Mouse (Mus musculus) megakaryocyte, embryonic 14.5 days (primary cell): Measurements from ENCODE around the gene Nt5c1a.

Experiments used
- FLI1 ChIP-seq: IDR thresholded peaks from 2 replicates; pipeline ENCODE4 v1.6.1; 2012; ENCODE audit warnings: low read length, inconsistent platforms, mixed read lengths
- GATA1 ChIP-seq: IDR thresholded peaks from 3 replicates; pipeline ENCODE4 v1.6.1; 2012; ENCODE audit warnings: mixed read lengths, low read length, inconsistent platforms, borderline replicate concordance

DNA sequence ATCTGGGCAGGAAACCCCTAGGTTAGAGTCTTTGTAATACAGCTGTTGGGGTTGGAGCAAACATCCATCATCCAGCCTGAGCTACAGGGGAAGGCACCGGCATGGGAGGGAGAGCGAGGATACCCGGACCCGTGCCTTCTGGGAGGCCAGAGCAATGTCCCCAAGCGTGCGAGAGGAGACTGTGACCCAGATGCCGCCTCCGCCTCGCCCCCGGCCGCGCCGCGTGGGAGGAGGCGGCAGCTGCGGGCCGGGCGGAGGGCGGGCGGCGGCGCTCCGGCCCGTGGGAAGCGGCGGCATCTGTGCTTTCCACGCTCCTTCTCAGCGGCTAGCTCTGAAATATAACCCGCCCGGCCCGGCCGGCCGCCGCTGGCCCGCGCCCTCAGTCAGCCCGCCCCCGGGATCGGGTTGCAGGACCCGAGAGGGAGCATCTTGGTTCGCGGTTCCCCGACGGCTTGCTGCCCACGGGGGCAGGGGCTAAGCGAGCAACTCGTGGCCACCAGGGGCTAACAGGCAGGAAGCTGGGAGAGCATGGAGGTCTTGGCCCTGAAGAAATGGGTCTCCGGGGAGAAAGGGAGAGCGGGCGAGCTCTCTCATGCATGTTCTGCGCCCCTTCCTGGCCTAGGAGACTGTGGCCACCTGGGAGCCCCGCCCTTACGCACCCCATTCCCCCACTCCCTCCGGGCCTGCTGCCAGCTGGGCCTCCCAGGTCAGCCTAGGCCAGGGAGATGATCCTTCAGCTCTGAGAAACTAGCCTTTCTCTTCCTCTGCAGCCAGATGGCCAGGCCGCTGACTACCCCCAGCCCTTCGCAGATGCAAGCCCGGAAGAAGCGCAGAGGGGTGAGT lies 38.3 kb downstream of the Nt5c1a start:
- TF ChIP-seq GATA1 (no peak), FLI1 (no peak)
